Mouse (Mus musculus) liver, postnatal 0 days (tissue): ENCODE data around the gene Abcg4.

Experiments used
- CTCF ChIP-seq: sonication (generic); IDR thresholded peaks from 2 replicates; pipeline ENCODE4 v1.5.1; 2016; ENCODE audit warnings: antibody characterized with exemption, low read depth
- EP300 ChIP-seq: IDR thresholded peaks from 2 replicates; pipeline ENCODE4 v1.6.1; 2016; ENCODE audit warnings: antibody characterized with exemption, low read depth, mild to moderate bottlenecking

GRCm38 (mm10) chr9:44287401-44288075 is 877 bp downstream of the Abcg4 start:
- TF ChIP-seq CTCF (no peak), EP300 (no peak)
